Mouse (Mus musculus) 416B (cell line): ENCODE data around the gene Itpripl1.
"Not testable (repeated sequence)": the region's sequence is repeated elsewhere in the genome, so short reads cannot be mapped to it uniquely, and the experiment has no call there.

Experiments used
- DNase-seq: peaks from one replicate; pipeline ENCODE4 v3.0.0; 2011; ENCODE audit warnings: low read depth

Itpripl1 gene

GRCm38 (mm10) chr2:127090151-127090550, 53.1 kb downstream of the Itpripl1 start:
- not testable (repeated sequence) for DNase-seq
